In the genomic region with DNA sequence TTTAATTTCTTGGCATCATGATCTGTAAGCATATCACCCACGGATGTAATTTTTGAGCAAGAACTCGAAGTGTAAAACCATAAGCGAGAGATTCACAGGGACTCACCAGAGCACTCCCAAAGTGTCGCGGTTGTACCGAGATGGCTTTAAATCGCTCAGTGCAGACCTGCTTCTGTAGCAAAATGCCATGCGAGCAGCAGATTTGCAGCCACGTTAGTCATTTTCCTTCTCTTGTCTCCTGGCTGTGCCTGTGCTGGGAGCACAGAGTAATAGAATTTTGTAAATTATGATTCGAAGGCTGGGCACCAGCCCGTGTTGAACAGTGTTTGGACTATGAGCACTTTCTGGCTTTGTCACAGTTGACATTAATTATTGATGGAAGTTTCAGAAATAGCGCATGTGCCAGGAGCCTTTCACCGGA, we compare ENCODE assay signal across 10 mouse cellular contexts.
DNase-seq lines count a peak whose midpoint lies in the region; ATAC-seq lines count a peak whose summit lies in the region.
"Had no signal": no experiment of that assay in that cellular context is flagged by ENCODE, and none has a peak within 500 bp of the region (broad histone marks: within the 10 kb centered on the region; RNA-seq: fewer than 3 reads in every experiment).

No protein-coding gene starts in this region.

- H3K4me3 ChIP-seq in kidney, embryonic 16.5 days (ENCODE audit: low read length), result no peak overlapping the region

- peak; percentile 32 to 58 for DNase-seq in kidney, adult 8-10 months
- DNase-seq in frontal cortex, postnatal 10 days (ENCODE audit: low spot score in 2 of 2), result peak; percentile 20 to 29
- peak; percentile 46 to 53 for DNase-seq in layer of hippocampus, postnatal 36 days
- peak; percentile 80 for DNase-seq in right cerebral cortex, adult 18-20 months
- DNase-seq in lung, postnatal 25 days (ENCODE audit: low spot score), result no peak
- DNase-seq in cerebellum, adult 18-20 months, result no peak
- DNase-seq in gastrocnemius, adult 18-20 months (ENCODE audit: low spot score), result no peak
- DNase-seq: cerebellum, postnatal 14 days; lung, adult 18-20 months had no signal

- H3K27ac ChIP-seq in kidney, embryonic 16.5 days (ENCODE audit: low read length), result no peak overlapping the region

- H3K36me3 ChIP-seq in kidney, embryonic 16.5 days (ENCODE audit: insufficient read depth, low read length), result no peaks in the 10 kb centered on the region

- no peak overlapping the region for H3K9ac ChIP-seq in kidney, embryonic 16.5 days (replicated peaks; ENCODE audit: low read length)

- no peak overlapping the region for H3K4me2 ChIP-seq in kidney, embryonic 16.5 days (replicated peaks; ENCODE audit: low read depth, low read length)

- 76% methylated on average over 13 of the region's 13 CpGs for WGBS in kidney, embryonic 16.5 days

- H3K9me3 ChIP-seq in kidney, embryonic 16.5 days (ENCODE audit: low read length), result no peaks in the 10 kb centered on the region

- no peaks in the 10 kb centered on the region for H3K27me3 ChIP-seq in kidney, embryonic 16.5 days (ENCODE audit: insufficient read depth, low read length)

- no peak for ATAC-seq in kidney, embryonic 16.5 days (ENCODE audit: low FRiP score, low TSS enrichment)

- no peaks in the 10 kb centered on the region for H3K4me1 ChIP-seq in kidney, embryonic 16.5 days (ENCODE audit: insufficient read depth, low read length)

Comparison
In these comparisons a context has a peak if more than half of its experiments do, and no peak if none do; other contexts are left out.
1. DNase-seq: peak in kidney, adult 8-10 months (2 of 2), frontal cortex, postnatal 10 days (2 of 2), layer of hippocampus, postnatal 36 days (2 of 2) and right cerebral cortex, adult 18-20 months (single experiment); none in lung, postnatal 25 days (single experiment), cerebellum, adult 18-20 months (0 of 2) and gastrocnemius, adult 18-20 months (single experiment).